Mouse (Mus musculus) layer of hippocampus, postnatal 25 days (tissue): Measurements from ENCODE around the gene Tmem170b. TPM values are rescaled to one million over a fixed set of nuclear protein-coding genes. Genes with fewer than 3 reads are reported as not detected.
"Not testable (repeated sequence)": the region's sequence is repeated elsewhere in the genome, so short reads cannot be mapped to it uniquely, and the experiment has no call there.

ENCODE experiments used
- DNase-seq, 2 experiments: peaks; one replicate each; pipeline ENCODE4 v3.0.0; 2022; ENCODE audit warnings: mixed read lengths in 2 of 2, low spot score in 1 of 2; ENCODE audit errors: extremely low spot score in 1 of 2
- total RNA-seq, 2 experiments: library from RNA; stranded (reverse); gene quantifications; 2 replicates each; pipeline ENCODE4 v1.2.3; 2021

The Tmem170b gene
- total RNA-seq, 2 experiments from 2014 or later: 86.6 to 89.5 TPM

DNA sequence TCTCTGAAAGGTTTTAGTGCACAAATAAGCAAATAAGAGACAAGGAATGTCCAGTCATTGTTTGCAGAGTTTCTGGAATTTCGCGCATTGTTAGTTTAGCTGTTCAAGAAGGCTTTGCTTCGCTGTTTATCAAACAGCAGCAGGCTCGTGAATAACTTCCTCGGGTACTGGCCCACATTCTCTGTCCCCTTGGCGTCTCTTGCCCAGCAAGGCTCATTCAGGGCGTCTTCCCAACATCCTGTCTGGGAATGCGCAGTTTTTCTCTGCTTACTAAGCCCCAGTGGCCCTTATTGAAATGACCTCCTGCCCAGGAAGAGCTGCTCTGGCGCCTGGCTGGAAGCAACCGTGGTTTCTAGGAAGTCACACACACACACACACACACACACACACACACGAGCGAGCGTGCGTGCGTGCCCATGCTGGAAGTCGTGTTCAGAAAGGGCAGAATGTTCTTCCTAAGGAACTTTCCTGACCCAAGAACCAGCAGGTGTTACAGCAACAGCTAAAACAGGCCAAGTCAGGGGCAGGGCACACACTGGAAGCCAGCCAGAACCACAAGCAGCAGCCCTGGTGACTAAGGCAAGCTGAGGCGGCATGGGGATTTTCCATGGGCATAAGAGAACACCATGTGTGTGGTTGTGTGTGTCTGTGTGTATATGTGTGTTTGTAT is 56.8 kb downstream of the Tmem170b start:
- DNase-seq: no peak

DNA sequence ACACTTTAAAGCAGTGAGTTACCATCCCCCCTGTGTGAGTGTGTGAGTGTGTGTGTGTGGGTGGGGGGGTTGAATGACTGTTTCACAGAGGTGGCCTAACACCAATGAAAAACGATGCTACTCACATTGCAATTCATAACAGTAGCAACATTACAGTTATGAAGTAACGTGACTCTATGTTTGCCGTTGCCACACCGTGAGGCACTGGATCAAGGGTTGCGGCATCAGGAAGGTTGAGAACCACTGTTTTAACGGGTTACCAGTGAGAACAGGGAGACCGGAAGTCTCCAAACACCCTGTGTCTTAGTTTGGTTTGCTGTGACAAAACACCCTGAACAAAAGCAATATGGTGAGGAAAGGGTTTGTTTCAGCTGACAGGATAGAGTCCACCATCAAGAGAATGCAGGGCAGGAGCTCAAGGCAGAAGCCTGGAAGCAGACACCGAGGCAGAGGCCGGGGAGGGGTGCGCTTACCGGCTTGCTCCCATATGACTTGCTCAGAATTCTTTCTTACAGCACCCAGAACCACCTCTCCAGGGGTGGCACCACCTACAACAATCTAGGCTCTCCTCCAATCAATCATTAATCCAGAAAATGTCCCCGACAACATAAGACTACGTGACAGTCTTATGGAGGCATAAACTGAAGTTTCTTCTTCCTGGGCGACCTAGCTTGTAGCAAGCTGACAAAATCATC is 57.9 kb downstream of the Tmem170b start:
- no peak for DNase-seq

DNA sequence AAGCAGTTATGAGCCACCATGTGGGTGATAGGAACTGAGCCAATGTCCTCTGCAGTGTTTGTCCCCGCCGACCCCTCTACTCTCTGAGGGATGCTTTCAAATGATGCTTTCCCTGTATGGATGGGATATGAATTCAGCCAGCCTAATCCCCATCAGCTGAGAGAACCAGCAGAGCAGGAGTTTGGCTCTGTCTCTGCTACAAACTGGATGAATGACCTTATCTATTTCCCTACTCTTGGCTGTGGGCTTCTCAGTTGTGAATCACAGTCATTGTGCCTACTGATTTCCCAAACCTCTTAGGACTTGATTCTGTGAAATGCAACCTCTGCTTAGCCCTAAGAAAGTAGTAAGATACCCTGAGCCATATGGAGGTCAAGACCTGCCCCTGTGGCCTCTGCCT is 64.2 kb downstream of the Tmem170b start:
- DNase-seq: no peak

DNA sequence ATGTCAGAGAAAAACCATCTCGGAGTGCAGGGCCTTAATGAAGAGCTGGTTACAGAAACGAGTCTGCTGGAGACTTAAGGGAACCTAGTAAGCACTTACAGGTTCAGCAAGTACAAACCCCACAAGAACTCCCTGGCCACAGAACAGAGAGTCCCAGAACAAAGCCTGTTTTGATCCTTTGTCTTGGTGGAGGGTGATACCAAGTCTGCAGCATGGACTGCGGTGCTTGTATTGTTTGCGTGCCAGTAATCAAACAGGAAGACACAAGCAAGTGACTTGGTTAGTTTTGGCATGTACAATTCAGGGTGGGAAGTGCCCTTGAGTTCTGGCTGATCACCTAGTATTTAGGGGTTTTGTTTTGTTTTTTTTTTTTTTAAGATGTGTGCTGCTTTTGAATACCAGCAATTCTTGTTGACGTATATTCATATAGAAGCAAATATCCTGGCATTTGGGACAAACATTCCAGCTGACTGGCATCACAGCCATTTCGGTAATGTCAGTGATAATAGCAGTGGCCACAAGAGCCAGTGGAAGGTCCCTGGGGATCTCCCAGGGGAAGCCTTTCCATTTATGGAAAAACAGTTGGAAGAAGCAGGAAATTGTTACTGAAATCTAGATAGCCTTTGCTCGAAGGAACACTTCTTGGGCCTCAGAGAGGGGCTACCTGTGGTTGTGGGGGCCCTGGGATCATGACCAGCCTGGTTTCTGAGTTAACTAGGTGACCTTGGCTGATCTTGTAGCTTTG is 64.9 kb downstream of the Tmem170b start:
- no peak for DNase-seq

DNA sequence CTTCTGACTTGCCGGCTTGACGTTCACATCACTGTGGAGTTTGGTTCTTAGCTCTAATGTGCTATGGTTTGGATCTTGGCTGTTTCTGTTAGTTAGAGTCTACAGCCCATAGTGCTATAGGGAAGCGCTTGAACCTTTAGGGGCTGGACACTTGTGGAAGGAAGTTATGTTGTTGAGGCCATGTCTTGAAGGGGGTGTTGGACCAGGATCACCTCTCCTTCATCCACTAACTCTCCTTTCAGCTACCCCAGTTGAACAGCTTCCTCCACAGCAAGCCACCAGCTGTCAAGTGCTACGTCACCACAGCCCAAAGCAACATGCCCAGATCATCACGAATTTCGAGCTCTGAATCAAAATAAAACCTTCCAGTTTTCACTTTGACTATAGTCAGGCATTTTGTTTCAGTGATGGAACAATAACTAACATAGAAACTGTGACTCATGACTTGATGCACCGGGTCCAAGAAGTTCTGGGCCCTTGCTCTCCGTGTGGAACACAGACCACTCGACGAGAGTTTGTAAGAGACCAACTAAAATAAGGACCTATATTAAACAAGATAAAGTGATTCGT is 65.5 kb downstream of the Tmem170b start:
- no peak for DNase-seq

DNA sequence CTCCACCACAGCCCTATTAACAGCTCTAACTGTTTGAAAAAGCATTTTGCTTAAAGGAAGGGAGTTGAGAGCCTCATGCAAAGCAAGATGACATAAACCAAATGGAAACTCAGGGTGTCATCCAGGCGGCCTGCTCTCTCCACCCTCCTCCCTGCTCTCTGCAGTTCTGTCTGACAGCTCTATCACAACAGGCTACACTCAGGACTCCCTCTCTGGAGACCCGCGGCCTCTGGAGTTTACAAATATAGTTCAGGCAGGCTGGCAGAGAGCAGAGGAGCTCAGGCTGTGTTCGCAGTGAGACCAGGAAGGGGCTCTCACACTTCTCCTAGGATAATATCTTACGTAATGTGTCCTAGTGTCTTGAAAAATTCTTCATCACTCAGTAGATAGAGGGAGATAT is 67.2 kb downstream of the Tmem170b start:
- DNase-seq: not testable (repeated sequence)

DNA sequence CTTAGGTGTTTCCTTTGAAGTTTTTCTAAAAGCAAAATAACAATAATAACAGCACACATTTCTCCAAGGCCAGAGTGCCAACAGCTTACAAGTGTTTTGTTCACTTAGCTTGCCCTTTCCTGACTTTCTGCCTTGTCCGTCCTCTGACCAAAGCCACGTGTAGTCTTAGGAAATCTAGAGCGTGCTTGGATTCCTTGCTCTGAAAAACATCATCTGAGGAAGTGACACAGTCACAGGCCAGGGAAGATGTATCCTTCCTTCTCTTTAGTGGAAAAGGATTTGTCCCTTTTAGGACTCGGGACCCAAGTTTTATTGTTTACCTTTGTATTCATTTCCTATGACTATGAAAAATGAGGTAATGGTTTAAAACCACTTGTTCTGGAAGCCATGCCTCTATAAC is 67.8 kb downstream of the Tmem170b start:
- no peak for DNase-seq

DNA sequence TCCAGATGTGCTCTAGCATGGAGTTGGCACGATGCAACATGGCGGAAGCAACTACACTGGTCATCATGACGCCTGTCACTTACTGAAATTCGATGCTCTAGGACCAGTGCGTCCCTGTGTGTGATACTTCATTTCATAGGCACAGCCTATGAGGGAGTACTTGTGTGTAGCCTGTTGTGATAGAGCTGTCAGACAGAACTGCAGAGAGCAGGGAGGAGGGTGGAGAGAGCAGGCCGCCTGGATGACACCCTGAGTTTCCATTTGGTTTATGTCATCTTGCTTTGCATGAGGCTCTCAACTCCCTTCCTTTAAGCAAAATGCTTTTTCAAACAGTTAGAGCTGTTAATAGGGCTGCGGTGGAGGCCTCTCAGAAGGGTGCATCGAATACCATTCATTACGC is 68.9 kb downstream of the Tmem170b start:
- not testable (repeated sequence) for DNase-seq

DNA sequence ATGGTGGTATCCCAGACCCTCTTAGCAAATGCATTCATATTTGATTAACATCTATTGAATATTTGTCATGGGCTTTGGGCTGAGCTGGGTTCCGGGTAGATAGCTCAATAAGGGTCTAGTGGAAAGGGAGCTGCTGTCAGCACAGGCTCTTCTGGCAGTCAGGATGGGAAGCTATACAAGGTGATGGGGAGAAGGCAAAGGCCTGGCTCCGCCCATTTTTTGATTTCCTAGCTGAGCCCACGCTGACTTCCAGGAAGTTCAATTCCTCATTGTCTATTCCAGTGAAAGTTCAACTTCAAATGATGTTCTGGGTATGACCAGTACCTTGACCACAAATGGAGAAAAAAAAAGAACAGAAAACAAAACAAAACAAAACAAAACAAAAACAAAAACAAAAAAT is 69.8 kb downstream of the Tmem170b start:
- DNase-seq: no peak

DNA sequence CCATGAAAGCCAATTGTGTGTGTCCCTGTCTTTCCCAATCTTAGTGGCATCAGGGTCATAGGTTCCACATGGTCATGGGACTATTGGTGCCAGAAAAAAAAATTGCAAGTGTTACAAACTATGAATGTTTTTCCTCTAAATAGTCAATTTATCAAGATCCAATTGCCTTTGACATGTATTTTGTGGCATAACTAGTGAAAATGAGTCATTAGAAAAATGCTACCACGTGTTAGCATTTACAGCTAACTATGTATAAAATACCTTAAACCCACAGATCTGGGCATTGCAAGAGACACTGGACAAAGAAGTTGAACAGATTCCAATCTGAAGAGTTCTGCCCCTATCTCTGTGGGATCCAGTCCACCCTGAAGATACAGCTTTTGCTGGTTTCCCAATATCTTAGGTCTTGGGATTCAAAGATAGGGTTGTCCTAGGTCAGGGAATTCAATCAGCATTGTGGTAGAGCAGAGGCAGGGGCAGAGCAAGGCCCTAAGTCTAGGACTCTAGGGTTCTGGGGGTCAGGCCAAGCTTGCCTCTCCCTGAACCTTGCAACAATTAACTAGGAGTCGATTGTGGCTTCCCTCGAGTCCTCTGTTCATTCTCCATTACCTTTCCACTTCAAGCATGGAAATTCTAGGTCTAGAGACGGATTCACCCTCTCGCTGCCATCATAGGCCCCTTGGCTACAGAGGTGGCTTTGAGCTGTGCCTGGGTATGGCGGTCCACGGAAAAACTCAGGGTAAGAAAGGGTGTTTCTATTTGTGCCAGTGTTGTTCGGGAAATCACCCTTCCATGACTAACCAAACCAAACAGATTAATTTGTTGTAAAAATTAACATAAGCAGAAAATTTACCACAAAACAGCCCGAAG is 70.5 kb downstream of the Tmem170b start:
- DNase-seq: no peak

DNA sequence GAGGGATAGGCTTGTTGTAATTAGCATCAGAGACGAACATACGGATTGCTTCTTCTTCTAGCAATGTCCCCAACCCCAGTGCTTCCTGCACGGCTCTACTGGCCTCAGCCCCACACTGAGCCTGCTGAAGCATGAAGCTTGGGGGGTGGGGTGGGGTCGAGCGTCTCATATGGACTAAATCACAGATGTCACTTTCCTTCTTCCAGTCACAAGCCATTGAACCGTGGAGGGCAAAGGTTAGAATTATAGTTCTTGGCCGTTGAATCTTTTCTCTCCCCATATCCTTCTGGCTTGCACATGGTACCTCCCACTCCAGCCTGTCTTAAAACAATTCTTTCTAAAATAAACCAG is 71.1 kb downstream of the Tmem170b start:
- no peak for DNase-seq

DNA sequence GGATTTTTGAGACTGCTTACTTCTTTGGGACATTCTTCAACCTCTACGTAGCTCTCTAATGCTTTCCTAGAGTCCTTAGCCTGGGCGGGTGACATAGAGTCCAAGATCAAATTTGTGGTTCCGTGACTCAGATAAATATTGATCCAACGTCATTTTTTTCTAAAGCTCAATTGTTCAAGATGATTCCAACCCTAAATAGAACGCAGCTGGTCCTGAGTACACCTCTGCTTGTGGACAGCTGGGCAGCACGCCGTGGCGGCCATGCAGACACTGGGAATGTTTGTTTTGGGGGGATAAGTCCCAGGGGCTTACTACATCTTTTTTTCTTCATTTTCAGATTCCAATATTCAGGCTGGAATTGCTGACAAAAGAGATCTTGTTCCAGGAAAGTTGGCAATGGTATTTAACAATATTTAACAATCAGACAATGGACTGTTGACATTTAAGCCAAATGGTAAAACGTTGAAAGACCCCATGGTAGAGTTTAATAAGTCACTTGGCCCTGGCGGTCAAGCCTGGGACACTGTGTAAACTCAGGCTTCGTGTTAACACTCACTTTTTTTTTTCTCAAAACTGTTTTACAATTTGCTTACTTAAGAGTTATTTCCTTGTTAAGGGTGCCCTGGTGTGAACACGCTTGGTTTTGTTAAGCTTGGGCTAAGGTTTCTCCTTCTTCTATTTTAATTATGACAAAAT is 75.3 kb downstream of the Tmem170b start:
- no peak for DNase-seq

DNA sequence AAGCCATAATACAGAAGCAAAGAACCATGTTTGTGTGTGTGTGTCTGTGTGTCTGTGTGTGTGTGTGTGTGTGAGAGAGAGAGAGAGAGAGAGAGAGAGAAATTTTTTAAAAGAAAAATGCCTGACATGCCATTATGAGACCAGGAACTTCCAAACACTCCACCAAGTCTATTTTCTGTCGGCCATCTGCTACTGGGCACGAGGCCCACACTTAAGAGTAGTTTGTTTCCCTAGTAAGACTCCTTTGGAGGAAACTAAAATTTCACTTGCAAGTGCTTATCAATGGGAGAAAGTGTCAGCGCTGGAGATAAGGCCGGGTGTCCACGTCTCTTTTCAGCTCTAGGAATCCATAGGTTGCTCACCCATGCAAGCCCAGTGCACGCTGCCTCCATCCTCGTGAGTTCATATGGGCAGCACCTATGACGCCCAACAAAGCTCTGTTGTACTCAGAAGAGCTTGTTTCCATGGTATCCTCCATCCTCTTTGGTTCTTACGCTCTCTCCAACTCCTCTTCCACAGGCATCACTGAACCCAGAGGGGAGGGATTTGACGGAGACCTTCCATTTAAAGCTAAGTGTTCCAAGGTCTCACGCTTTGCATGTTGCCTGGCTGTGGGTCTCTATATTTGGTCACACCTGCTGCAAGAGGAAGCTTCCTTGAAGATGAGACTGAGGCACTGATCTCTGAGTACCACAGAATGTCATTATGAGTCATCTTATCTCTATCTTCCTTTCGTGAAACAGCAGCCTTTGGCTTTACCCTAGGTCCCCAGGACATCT is 76.8 kb downstream of the Tmem170b start:
- DNase-seq: peak in 1 of 2 experiments; percentile 19

DNA sequence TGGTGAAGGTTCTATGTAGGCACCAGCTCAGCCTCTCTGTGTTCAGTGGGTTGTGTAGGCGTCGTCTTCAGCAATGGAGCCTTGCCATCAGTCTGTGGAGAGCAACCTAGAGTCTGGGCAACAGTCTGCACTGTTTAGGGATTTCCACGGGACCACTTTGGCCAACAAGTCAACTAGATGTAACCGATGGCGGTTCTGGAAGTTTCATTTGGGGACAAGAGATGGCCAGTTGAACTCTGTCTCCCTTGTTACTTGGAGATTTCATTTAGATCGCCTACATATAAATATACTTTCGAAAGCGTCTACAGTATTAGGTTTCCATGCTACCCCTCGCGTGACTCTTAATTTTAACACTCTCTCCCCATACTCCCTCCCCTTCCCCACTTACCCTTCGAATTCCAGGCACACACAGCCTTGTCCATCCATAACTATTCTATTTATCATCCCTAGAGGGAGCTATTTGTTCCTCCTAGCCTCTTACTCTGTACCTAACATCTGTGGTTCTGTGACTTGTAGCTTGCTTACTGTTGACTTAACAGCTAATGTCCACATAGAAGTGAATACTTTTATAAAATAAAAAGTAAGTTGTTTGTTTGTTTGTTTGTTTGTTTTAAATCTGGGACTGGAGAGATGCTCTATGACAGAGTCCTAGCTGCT is 77.8 kb downstream of the Tmem170b start:
- DNase-seq: no peak

DNA sequence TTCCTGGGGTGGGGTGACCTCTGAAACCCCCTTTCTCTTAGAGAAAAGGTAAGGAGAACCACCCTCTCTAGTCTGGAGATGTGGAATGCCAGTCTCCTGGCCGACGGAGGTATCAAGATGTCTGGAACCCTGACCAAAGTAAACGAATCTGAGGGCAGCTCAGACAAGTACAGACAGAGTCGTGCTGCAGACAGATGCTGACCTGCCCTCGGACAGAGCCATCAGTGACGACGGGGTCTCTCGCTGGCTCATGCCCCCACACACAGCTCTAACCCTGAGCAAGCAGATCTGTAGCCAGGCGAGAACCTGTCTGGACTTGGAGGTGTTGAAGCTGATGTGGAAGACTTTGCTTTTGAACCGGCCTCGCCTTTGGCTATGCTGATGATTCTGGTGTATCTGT is 79.8 kb downstream of the Tmem170b start:
- DNase-seq: no peak

DNA sequence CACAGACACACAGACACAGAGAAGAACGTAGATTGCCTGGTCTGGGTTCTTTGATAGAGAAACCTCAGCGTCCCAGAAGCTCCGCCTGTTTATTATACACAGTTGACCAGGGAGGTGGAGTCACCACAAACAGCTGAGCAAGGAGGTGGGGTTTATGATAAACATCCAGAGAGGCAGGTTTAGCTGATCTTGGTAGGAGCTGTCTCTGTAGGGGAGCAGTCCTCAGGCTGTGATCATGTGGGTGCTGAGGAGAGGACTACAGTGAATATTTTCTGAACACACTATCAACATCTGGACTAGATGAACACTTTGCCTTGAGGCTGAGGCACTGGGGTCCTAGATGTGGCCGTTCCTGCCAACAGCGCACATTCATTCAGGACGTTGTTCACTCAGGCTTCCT is 83.3 kb downstream of the Tmem170b start:
- no peak for DNase-seq

DNA sequence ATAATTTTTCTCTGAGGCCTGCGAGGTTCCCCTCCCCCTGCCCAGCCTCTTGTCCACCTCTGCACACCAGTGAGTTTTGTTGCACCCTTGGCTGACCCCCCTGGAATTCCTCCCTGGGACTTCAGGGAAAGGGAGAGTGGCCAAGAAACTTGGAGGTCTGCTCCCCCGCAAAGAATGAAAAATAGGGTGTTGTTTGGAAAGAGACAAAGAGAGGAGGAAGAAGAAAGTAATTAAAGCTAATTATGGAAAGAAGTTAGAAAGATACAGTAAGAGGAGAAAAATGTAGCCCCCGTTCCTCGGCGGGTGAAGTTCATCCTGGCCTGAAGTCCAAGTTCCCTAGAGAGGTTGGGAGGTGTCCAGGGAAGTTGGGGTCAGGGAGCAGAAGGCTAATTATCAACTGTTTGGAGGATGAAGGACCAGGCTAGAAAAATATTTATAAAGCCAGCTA is 83.9 kb downstream of the Tmem170b start:
- DNase-seq: no peak
